Mouse (Mus musculus) embryonic facial prominence, embryonic 13.5 days (tissue): Measurements from ENCODE around the gene Gpbar1. TPM values are rescaled to one million over a fixed set of nuclear protein-coding genes. Genes with fewer than 3 reads are reported as not detected.

Experiments used
- ATAC-seq: fragments of 200-750 bp; cut with Nextera tagmentation; 2 replicates; pipeline ENCODE4 v1.8.0; 2017; ENCODE audit warnings: low read depth; ENCODE audit not compliant: insufficient number of reproducible peaks, insufficient read depth, low FRiP score, low TSS enrichment
- H3K27ac ChIP-seq: fragments of 300-500 bp; sonication (generic); 2 replicates; pipeline ENCODE4 v1.5.1; 2015; ENCODE audit warnings: moderate library complexity, mild to moderate bottlenecking, inconsistent platforms
- H3K27me3 ChIP-seq: fragments of 300-500 bp; sonication (generic); 2 replicates; pipeline ENCODE4 v1.6.1; 2015; ENCODE audit warnings: mild to moderate bottlenecking, inconsistent platforms
- H3K36me3 ChIP-seq: fragments of 300-500 bp; sonication (generic); 2 replicates; pipeline ENCODE4 v1.6.1; 2015; ENCODE audit warnings: mild to moderate bottlenecking, inconsistent platforms
- H3K4me1 ChIP-seq: fragments of 300-500 bp; sonication (generic); 2 replicates; pipeline ENCODE4 v1.6.1; 2015; ENCODE audit warnings: inconsistent platforms
- H3K4me2 ChIP-seq: fragments of 300-500 bp; sonication (generic); 2 replicates; pipeline ENCODE4 v1.6.1; 2015; ENCODE audit warnings: moderate library complexity, mild to moderate bottlenecking, inconsistent platforms
- H3K4me3 ChIP-seq: fragments of 300-500 bp; sonication (generic); 2 replicates; pipeline ENCODE4 v1.5.1; 2015; ENCODE audit warnings: mild to moderate bottlenecking, inconsistent platforms
- H3K9ac ChIP-seq: fragments of 300-500 bp; sonication (generic); 2 replicates; pipeline ENCODE4 v1.6.1; 2015; ENCODE audit warnings: mild to moderate bottlenecking, inconsistent platforms
- H3K9me3 ChIP-seq: fragments of 300-500 bp; sonication (generic); 2 replicates; pipeline ENCODE4 v1.6.1; 2016; ENCODE audit warnings: inconsistent platforms
- WGBS: fragments of 180-500 bp; shearing (Covaris S2); methylation state at CpG from one replicate; pipeline ENCODE4 v1.1.7; 2015; ENCODE audit warnings: mixed read lengths; 5-methylcytosine and 5-hydroxymethylcytosine counted together
- polyA plus RNA-seq: library from polyadenylated mRNA; unstranded; fragments of >200 nt; fragmentation: Nextera tagmentation; extraction: Ambion mirVana; gene quantifications from 2 replicates; pipeline ENCODE4 v1.2.1, GENCODE M21; 2015

Gpbar1 gene
- polyA plus RNA-seq, 1 experiment from 2014 or later: 0.20 TPM

DNA sequence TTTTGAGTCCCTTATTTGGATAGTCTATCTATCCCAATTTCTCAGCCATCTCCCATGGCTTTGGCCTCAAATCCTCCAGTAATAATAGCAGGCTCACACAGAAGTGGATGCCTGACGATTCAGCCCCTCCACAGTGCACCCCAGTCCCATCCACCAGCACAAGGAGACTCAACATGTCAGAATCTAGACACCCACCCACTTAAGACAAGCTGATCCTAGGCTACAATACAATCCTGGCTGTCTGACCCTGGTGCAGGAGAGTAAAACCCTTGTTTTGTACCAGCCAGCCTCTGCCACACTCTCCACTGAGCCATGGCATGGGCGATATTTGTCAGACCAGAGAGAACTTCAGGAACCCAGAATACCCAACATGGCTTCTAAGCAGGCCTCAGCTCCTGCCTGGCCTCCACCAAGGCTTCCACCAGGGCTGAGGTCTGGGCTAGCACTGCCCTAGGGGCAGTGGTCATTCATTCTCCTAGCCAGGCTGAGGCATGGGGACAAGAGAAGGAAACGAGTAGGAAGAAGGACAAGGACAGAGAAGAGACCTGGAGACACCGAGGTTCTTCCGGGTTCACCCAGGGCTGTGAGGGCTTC lies 19.9 kb downstream of the Gpbar1 start:
- Histone ChIP-seq H3K9ac (0 out of 2 replicates have a peak overlapping the region, but pooled peaks have one; percentile 1), H3K4me2 (no peak overlapping the region), H3K27me3 (no peaks in the 10 kb centered on the region), H3K4me3 (no peak overlapping the region), H3K4me1 (peaks cover 54% of the 10 kb centered on the region), H3K36me3 (peaks cover 11% of the 10 kb centered on the region), H3K27ac (no peak overlapping the region), H3K9me3 (no peaks in the 10 kb centered on the region)
- 77% methylated on average over 5 of the region's 5 CpGs for WGBS
- no peak for ATAC-seq

- 70% methylated on average over 5 of the region's 5 CpGs for WGBS
- no peak for ATAC-seq
- peaks cover 4% of the 10 kb centered on the region for H3K36me3 ChIP-seq
- H3K4me3 ChIP-seq: no peak overlapping the region
- H3K4me1 ChIP-seq: peaks cover 54% of the 10 kb centered on the region
- H3K27me3 ChIP-seq: no peaks in the 10 kb centered on the region
- H3K4me2 ChIP-seq: no peak overlapping the region
- no peak overlapping the region for H3K27ac ChIP-seq
- peak overlapping the region; percentile 21; the same call in 1 of the 2 replicates for H3K9ac ChIP-seq
- no peaks in the 10 kb centered on the region for H3K9me3 ChIP-seq
Measured at GRCm38 (mm10) chr1:74298996-74299395, 20.6 kb downstream of the Gpbar1 start.

- WGBS: 80% methylated on average over 6 of the region's 6 CpGs
Measured at GRCm38 (mm10) chr1:74300347-74301110, 22.2 kb downstream of the Gpbar1 start.

DNA sequence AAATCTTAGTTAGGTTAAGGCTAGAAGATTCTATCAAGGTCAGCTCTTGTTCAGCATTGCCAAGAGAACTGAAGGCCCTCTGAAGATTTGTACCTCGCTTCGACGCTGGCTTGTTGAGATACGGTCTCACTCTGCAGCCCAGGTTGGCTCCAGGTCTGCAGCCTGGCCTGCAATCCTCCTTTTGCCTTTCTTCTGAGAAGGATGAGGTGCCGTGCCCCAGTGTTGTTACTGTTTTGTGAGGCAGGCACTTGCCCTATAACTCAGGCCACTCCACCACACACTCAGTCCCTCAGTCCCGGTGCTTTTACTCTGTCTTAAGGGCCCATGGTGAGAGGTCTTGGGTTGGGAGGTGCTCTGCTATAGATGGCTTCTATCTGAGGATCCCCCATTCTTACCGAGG lies 23.9 kb downstream of the Gpbar1 start:
- WGBS: 92% methylated on average over 7 of the region's 7 CpGs

More at GRCm38 (mm10) chr1:74300347-74301110, 22.2 kb downstream of the Gpbar1 start:
- H3K4me2 ChIP-seq: no peak overlapping the region
- ATAC-seq: no peak
- no peak overlapping the region for H3K27ac ChIP-seq
- no peak overlapping the region for H3K9ac ChIP-seq
- no peak overlapping the region for H3K4me3 ChIP-seq
- H3K36me3 ChIP-seq: no peaks in the 10 kb centered on the region
- no peaks in the 10 kb centered on the region for H3K27me3 ChIP-seq
- no peaks in the 10 kb centered on the region for H3K9me3 ChIP-seq
- H3K4me1 ChIP-seq: peaks cover 49% of the 10 kb centered on the region

DNA sequence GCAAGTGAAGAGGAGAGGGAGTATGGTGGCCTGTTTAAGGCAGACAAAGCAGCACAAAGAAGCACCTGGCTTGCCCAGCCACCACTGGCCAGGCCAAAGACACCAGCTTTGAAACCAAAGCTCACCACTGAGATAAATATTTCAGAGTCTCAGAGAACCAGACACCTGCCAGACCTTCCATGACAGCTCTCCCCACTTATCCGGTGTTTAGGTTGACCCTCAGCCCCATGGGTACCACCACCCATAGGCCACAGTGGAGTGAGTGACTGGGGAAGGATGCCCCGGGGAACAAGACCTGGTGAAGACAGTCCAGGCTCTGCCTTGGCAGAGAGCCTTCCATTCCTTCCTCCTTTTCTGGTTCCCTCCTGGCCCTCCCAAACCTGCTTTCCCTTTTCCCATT lies 24.5 kb downstream of the Gpbar1 start:
- Histone ChIP-seq H3K4me3 (peak overlapping the region; percentile 75), H3K27ac (no peak overlapping the region), H3K4me2 (peak overlapping the region; percentile 85), H3K27me3 (no peaks in the 10 kb centered on the region), H3K36me3 (no peaks in the 10 kb centered on the region), H3K9me3 (no peaks in the 10 kb centered on the region), H3K9ac (0 out of 2 replicates have a peak overlapping the region, but pooled peaks have one; percentile 16), H3K4me1 (peaks cover 29% of the 10 kb centered on the region)
- ATAC-seq: no peak
- 83% methylated on average over 2 of the region's 2 CpGs for WGBS

More for the DNA sequence above, 23.9 kb downstream of the Gpbar1 start:
- Histone ChIP-seq H3K9ac (no peak overlapping the region), H3K27me3 (no peaks in the 10 kb centered on the region), H3K4me2 (peak overlapping the region; percentile 85), H3K4me1 (peaks cover 32% of the 10 kb centered on the region), H3K27ac (no peak overlapping the region), H3K9me3 (no peaks in the 10 kb centered on the region), H3K36me3 (no peaks in the 10 kb centered on the region), H3K4me3 (no peak overlapping the region)
- no peak for ATAC-seq

DNA sequence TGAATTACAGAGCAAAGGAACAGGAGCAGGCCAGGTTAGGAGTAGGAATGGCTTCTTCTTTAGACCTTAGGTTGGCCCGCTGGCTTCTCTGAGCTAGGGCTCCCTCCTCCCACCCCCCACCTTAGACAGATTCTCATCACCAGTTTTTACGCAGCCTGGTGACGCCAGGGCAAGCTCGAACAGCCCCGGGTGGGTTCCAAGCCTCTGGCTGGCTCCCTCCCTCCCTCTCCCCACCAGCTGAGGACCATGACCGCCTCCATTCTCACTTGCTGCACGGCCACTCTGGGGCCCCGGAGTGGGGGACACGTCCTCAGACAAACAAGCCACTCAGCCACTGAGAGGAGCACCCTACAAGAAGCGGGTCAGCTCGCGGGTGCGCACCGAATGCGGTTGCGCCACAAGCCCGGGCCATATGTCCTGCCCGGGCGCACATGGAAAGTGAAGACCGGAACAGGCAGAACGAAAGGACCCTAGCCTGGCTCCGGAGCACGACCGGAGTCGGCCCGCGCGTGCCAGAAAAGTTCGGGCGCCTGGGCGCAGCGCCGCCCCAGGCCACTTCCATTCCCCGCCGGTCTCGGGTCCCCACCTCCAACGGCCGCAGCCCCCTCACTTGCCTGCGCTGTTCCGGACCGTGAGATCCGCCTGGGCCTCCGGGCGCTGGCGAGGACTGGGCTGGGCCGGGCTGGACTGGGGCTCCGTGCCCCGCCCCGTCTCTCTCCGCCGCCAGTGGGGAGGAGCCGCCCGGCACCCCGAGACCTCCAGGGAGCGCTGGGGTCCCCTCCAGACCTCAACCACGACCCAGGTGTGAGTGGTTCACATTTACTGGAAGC lies 25.4 kb downstream of the Gpbar1 start:
- Histone ChIP-seq H3K27me3 (no peaks in the 10 kb centered on the region), H3K4me1 (peaks cover 28% of the 10 kb centered on the region), H3K4me3 (peak overlapping the region; percentile 75), H3K4me2 (peak overlapping the region; percentile 85), H3K9me3 (no peaks in the 10 kb centered on the region), H3K27ac (peak overlapping the region; percentile 86), H3K36me3 (no peaks in the 10 kb centered on the region), H3K9ac (peak overlapping the region; percentile 86)
- WGBS: under 1% methylated on average over 56 of the region's 56 CpGs
- peak; percentile 72 for ATAC-seq

GRCm38 (mm10) chr1:74304339-74304790 lies 26.0 kb downstream of the Gpbar1 start:
- ATAC-seq: no peak
- H3K9me3 ChIP-seq: no peaks in the 10 kb centered on the region
- H3K36me3 ChIP-seq: no peaks in the 10 kb centered on the region
- peak overlapping the region; percentile 85 for H3K4me2 ChIP-seq
- H3K4me3 ChIP-seq: peak overlapping the region; percentile 75
- WGBS: 5% methylated on average over 12 of the region's 12 CpGs
- H3K4me1 ChIP-seq: peaks cover 21% of the 10 kb centered on the region
- H3K27me3 ChIP-seq: no peaks in the 10 kb centered on the region
- peak overlapping the region; percentile 86 for H3K27ac ChIP-seq
- peak overlapping the region; percentile 86 for H3K9ac ChIP-seq

DNA sequence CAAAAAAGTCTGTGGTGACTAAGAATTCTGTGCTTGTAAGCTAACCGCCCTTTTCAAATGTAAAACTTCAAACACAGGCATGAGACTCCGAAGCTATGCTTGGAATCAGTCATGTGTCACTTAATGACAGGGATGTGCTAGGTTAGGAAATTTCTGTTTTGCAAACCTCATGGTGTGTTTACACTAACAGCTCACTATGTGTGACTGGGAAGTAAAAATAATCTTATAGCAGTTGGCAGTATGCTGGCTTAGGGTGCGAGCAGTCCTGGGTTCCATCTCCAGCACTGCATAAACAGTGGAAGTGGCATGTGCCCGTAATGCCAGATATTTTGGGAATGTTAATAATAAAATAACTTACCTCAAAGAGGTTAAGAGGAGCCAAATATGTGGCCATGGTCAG lies 26.6 kb downstream of the Gpbar1 start:
- H3K27me3 ChIP-seq: no peaks in the 10 kb centered on the region
- no peak overlapping the region for H3K4me2 ChIP-seq
- H3K4me3 ChIP-seq: no peak overlapping the region
- H3K9me3 ChIP-seq: no peaks in the 10 kb centered on the region
- no peak overlapping the region for H3K9ac ChIP-seq
- no peak for ATAC-seq
- H3K4me1 ChIP-seq: peaks cover 20% of the 10 kb centered on the region
- H3K27ac ChIP-seq: no peak overlapping the region
- WGBS: 65% methylated on average over 4 of the region's 4 CpGs
- no peaks in the 10 kb centered on the region for H3K36me3 ChIP-seq

- Histone ChIP-seq H3K9me3 (no peaks in the 10 kb centered on the region), H3K36me3 (no peaks in the 10 kb centered on the region), H3K4me2 (peak within 1 kb of the TSS; percentile 85), H3K9ac (peak within 1 kb of the TSS; percentile 86; the same call in 1 of the 2 replicates), H3K4me3 (peak within 1 kb of the TSS; percentile 75), H3K27me3 (no peaks in the 10 kb centered on the region), H3K27ac (0 out of 2 replicates have a peak within 1 kb of the TSS, but pooled peaks have one; percentile 86), H3K4me1 (peaks cover 21% of the 10 kb centered on the region)
- WGBS: 85% methylated on average over 2 of the region's 2 CpGs
- no peak for ATAC-seq
Measured at GRCm38 (mm10) chr1:74305522-74305921, 27.2 kb downstream of the Gpbar1 start, which contains the start of gene Tmbim1. TSS of gene Tmbim1 (minus strand) at chr1:74305622.

GRCm38 (mm10) chr1:74307146-74307545 lies 28.8 kb downstream of the Gpbar1 start:
- H3K9ac ChIP-seq: no peak overlapping the region
- no peak overlapping the region for H3K27ac ChIP-seq
- H3K9me3 ChIP-seq: no peaks in the 10 kb centered on the region
- H3K4me2 ChIP-seq: no peak overlapping the region
- H3K4me3 ChIP-seq: no peak overlapping the region
- no peak for ATAC-seq
- H3K36me3 ChIP-seq: no peaks in the 10 kb centered on the region
- H3K27me3 ChIP-seq: no peaks in the 10 kb centered on the region
- WGBS: 94% methylated on average over 1 of the region's 1 CpGs
- H3K4me1 ChIP-seq: peaks cover 17% of the 10 kb centered on the region
